Mouse (Mus musculus) small intestine, adult 2 months (tissue): Measurements from ENCODE around the gene Gm21992. TPM values are rescaled to one million over a fixed set of nuclear protein-coding genes. Genes with fewer than 3 reads are reported as not detected.
A peak's percentile ranks its signal among the peaks of the same experiment; 100 is the strongest.

Source experiments
- H3K27ac ChIP-seq: fragments of 200-500 bp; 2 replicates; pipeline ENCODE4 v1.5.1; 2012; ENCODE audit warnings: low read depth, low read length, control low read depth, inconsistent platforms; ENCODE audit not compliant: insufficient read depth
- H3K27me3 ChIP-seq: fragments of 200-500 bp; 2 replicates; pipeline ENCODE4 v1.6.1; 2012; ENCODE audit warnings: mild to moderate bottlenecking, moderate library complexity, low read length, inconsistent platforms; ENCODE audit not compliant: control insufficient read depth, insufficient read depth
- H3K36me3 ChIP-seq: fragments of 200-500 bp; 2 replicates; pipeline ENCODE4 v1.6.1; 2012; ENCODE audit warnings: mild to moderate bottlenecking, low read length, control low read depth, inconsistent platforms; ENCODE audit not compliant: control insufficient read depth, insufficient read depth
- H3K4me1 ChIP-seq: fragments of 200-500 bp; 2 replicates; pipeline ENCODE4 v1.6.1; 2012; ENCODE audit warnings: low read length, inconsistent platforms, mixed read lengths; ENCODE audit not compliant: control insufficient read depth, insufficient read depth, insufficient read length
- H3K4me3 ChIP-seq: fragments of 200-500 bp; 2 replicates; pipeline ENCODE4 v1.5.1; 2012; ENCODE audit warnings: low read depth, mild to moderate bottlenecking, control low read depth, inconsistent platforms, low read length, moderate library complexity
- CTCF ChIP-seq: fragments of 200-500 bp; IDR thresholded peaks from 2 replicates; pipeline ENCODE4 v1.5.1; 2012; ENCODE audit warnings: low read depth, mild to moderate bottlenecking, control low read depth, inconsistent platforms, low read length, moderate library complexity, mixed read lengths; ENCODE audit not compliant: insufficient replicate concordance, insufficient read length; ENCODE audit errors: extremely low read depth
- POLR2A ChIP-seq: fragments of 200-500 bp; IDR thresholded peaks from 2 replicates; pipeline ENCODE4 v1.6.1; 2012; ENCODE audit warnings: low read depth, mild to moderate bottlenecking, control low read depth, inconsistent platforms, low read length, moderate library complexity
- WGBS: fragments of 180-500 bp; shearing (Covaris S2); methylation state at CpG from one replicate; pipeline ENCODE4 v1.1.7; 2018; 5-methylcytosine and 5-hydroxymethylcytosine counted together
- polyA plus RNA-seq: library from polyadenylated mRNA; depleted of rRNA; stranded (reverse); fragments of >200 nt; gene quantifications from 2 replicates; pipeline ENCODE4 v1.2.3, GENCODE M21; 2012

Gm21992 gene
- polyA plus RNA-seq, 1 experiment, result 19.1 TPM

DNA sequence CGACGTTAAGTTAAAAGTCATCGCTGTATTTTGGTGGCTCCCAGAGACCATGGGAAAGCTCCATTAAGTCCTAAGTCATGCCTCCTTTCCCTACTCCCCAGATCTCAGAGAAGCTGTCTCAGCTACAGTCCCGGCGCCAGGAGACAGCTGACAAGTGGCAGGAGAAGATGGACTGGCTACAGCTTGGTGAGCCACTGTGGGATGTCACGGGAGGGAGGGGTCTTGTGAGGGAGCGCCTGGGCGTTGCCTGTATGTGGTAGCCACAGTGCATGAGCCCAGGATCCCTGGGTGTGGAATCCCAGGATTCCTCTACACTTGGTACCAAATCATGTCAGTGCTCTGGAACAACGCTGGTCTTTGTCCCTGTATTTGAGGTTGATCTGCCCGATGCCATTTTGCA, 62.9 kb downstream of the Gm21992 start:
- Histone ChIP-seq H3K4me1 (no peaks in the 10 kb centered on the region), H3K27me3 (no peaks in the 10 kb centered on the region), H3K27ac (no peak overlapping the region), H3K4me3 (no peak overlapping the region), H3K36me3 (no peaks in the 10 kb centered on the region)
- TF ChIP-seq POLR2A (no peak), CTCF (no peak)
- WGBS, result 80% methylated on average over 10 of the region's 10 CpGs

GRCm38 (mm10) chr19:4747631-4748312, 63.6 kb downstream of the Gm21992 start:
- WGBS, result 89% methylated on average over 9 of the region's 9 CpGs
- TF ChIP-seq POLR2A, result no peak
- no peak for TF ChIP-seq CTCF
- no peaks in the 10 kb centered on the region for H3K4me1 ChIP-seq

GRCm38 (mm10) chr19:4746611-4747010, 64.8 kb downstream of the Gm21992 start:
- Histone ChIP-seq H3K27me3 (no peaks in the 10 kb centered on the region), H3K27ac (no peak overlapping the region), H3K4me3 (no peak overlapping the region), H3K36me3 (no peaks in the 10 kb centered on the region), H3K4me1 (no peaks in the 10 kb centered on the region)
- TF ChIP-seq POLR2A (no peak), CTCF (no peak)
- 80% methylated on average over 14 of the region's 14 CpGs for WGBS

More at GRCm38 (mm10) chr19:4747631-4748312, 63.6 kb downstream of the Gm21992 start:
- Histone ChIP-seq H3K36me3 (no peaks in the 10 kb centered on the region), H3K4me3 (no peak overlapping the region), H3K27me3 (no peaks in the 10 kb centered on the region), H3K27ac (no peak overlapping the region)

DNA sequence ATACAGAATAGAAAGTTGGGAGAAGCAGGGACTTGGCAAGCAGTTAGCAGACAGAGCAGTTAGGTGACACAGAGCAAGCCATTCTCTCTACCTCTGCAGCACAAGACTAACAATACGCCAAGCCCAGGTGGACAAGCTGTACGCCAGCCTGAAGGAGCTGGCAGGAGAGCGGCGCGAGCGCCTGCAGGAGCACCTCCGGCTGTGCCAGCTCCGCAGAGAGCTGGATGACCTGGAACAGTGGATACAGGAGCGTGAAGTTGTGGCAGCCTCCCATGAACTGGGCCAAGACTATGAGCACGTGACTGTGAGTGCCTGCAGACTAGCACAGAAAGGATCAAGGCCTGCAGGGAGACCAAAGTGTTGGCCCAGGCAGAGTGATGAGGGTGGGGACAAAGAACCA, 65.7 kb downstream of the Gm21992 start:
- no peak overlapping the region for H3K4me3 ChIP-seq
- H3K36me3 ChIP-seq, result no peaks in the 10 kb centered on the region
- TF ChIP-seq POLR2A, result no peak
- no peak for TF ChIP-seq CTCF
- 92% methylated on average over 10 of the region's 10 CpGs for WGBS
- H3K27me3 ChIP-seq, result no peaks in the 10 kb centered on the region
- no peaks in the 10 kb centered on the region for H3K4me1 ChIP-seq
- H3K27ac ChIP-seq, result no peak overlapping the region

GRCm38 (mm10) chr19:4745057-4745456, 66.4 kb downstream of the Gm21992 start:
- TF ChIP-seq POLR2A (no peak), CTCF (no peak)
- Histone ChIP-seq H3K27me3 (no peaks in the 10 kb centered on the region), H3K36me3 (no peaks in the 10 kb centered on the region), H3K4me1 (no peaks in the 10 kb centered on the region), H3K27ac (no peak overlapping the region), H3K4me3 (no peak overlapping the region)
- WGBS, result 51% methylated on average over 9 of the region's 9 CpGs

DNA sequence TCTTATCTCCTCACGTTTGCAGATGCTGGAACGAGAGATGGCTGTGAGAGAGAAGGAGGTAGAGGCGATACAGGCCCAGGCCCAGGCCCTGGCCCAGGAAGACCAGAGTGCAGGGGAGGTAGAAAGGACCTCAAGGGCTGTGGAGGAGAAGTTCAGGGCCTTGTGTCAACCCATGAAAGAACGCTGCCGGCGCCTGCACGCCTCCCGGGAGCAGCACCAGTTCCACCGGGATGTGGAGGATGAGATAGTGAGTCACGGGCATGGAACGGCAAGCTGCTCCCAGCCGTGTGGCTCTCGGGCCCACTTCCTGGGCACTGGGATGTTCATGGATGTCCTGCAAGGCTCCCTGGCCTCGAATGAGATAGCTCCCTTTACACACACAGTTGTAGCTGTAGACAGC, 67.4 kb downstream of the Gm21992 start:
- no peak for TF ChIP-seq CTCF
- TF ChIP-seq POLR2A, result no peak
- H3K27ac ChIP-seq, result no peak overlapping the region
- WGBS, result 82% methylated on average over 14 of the region's 14 CpGs

GRCm38 (mm10) chr19:4743524-4743923, 67.9 kb downstream of the Gm21992 start:
- Histone ChIP-seq H3K4me3 (no peak overlapping the region), H3K36me3 (no peaks in the 10 kb centered on the region), H3K27ac (no peak overlapping the region), H3K4me1 (no peaks in the 10 kb centered on the region), H3K27me3 (no peaks in the 10 kb centered on the region)
- TF ChIP-seq CTCF (peak; percentile 41; the same call in 1 of the 2 replicates), POLR2A (no peak)
- 44% methylated on average over 5 of the region's 5 CpGs for WGBS

More for the DNA sequence above, 67.4 kb downstream of the Gm21992 start:
- Histone ChIP-seq H3K4me3 (no peak overlapping the region), H3K27me3 (no peaks in the 10 kb centered on the region), H3K36me3 (no peaks in the 10 kb centered on the region), H3K4me1 (no peaks in the 10 kb centered on the region)

DNA sequence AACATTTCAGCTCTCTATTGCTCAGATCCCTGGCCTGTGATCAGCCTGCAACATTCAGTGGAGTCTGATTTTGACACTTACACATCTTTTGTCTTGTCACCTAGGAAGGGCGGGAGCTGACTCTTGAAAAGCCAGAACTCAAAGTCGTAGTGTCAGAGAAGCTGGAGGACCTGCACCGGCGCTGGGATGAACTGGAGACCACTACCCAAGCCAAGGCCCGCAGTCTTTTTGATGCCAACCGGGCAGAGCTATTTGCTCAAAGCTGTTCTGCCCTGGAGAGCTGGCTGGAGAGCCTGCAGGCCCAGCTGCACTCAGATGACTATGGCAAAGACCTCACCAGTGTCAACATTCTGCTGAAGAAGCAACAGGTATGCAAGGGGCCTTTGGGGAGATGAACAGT, 69.2 kb downstream of the Gm21992 start:
- 91% methylated on average over 6 of the region's 6 CpGs for WGBS
- Histone ChIP-seq H3K4me1 (no peaks in the 10 kb centered on the region), H3K27me3 (no peaks in the 10 kb centered on the region)

More for the DNA sequence above, 69.2 kb downstream of the Gm21992 start:
- Histone ChIP-seq H3K27ac (no peak overlapping the region), H3K4me3 (no peak overlapping the region), H3K36me3 (no peaks in the 10 kb centered on the region)
- TF ChIP-seq CTCF, result no peak
- no peak for TF ChIP-seq POLR2A
